In the genomic region with DNA sequence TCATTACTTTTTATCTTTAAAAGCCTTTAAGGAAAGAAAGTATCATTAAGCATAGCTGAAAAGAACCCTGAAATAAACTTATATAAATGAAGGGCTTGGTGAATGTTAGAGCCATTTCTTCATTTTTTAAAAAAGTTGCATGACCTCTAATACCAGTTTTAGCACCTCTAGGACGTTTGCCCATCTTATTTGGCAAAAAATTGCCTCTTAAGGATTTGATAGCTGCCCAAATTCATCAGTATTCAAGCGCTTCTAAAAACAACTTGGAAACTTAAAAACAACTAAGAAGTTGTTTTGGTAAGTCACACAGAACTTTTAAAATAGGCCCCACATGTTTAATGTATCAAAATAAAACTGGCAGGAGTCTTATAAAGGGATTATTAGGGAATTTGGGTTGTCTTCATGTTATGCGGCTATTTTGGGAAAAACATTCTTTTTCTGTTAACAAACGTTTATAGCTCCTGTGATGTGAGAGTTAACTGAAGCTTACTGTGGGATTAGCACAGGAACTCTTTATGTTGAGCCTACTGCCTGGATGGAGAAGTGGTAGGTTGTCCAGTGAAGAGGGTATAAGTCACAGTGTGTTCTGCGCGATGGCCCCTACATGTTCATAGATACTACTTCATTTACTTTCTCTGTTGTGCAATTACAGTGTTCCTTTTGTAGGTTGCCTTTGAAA, we compare ENCODE assay signal across 9 mouse cellular contexts. TPM values are rescaled to one million over a fixed set of nuclear protein-coding genes. Genes with fewer than 3 reads are reported as not detected.
DNase-seq lines count a peak whose midpoint lies in the region; ATAC-seq and TF ChIP-seq lines count a peak whose summit lies in the region.
"Had no signal": no experiment of that assay in that cellular context is flagged by ENCODE, and none has a peak within 500 bp of the region (broad histone marks: within the 10 kb centered on the region; RNA-seq: fewer than 3 reads in every experiment).

No protein-coding gene starts in this region.

- no peak for TF ChIP-seq CTCF in E14TG2a.4 (conservative IDR thresholded peaks at IDR 0.05; ENCODE audit: low read length)

- no peak for DNase-seq in heart, postnatal 25 days (ENCODE audit: low spot score)
- no peak for DNase-seq in left cerebral cortex, postnatal 36 days (ENCODE audit: low spot score in 2 of 2)
- DNase-seq in right cerebral cortex, postnatal 36 days (ENCODE audit: low spot score in 2 of 2): no peak
- DNase-seq in urinary bladder, adult 18-20 months (ENCODE audit: low spot score in 2 of 2): no peak
- DNase-seq: left cerebral cortex, postnatal 4 days had no signal

- no peaks in the 10 kb centered on the region for H3K27me3 ChIP-seq in heart, embryonic 11.5 days (ENCODE audit: control insufficient read depth, insufficient read depth, low read length)
- no peaks in the 10 kb centered on the region for H3K27me3 ChIP-seq in E14TG2a.4 (ENCODE audit: insufficient read depth, low read length)
- no peaks in the 10 kb centered on the region for H3K27me3 ChIP-seq in forebrain, embryonic 16.5 days (replicated peaks; ENCODE audit: control insufficient read depth, insufficient read depth, low read length)
- no peaks in the 10 kb centered on the region for H3K27me3 ChIP-seq in liver, embryonic 16.5 days (ENCODE audit: control insufficient read depth, insufficient read depth, low read depth, low read length)

- peaks cover 11% of the 10 kb centered on the region for H3K4me1 ChIP-seq in heart, embryonic 11.5 days (ENCODE audit: control insufficient read depth, insufficient read depth, low read length)
- peaks cover 28% of the 10 kb centered on the region for H3K4me1 ChIP-seq in E14TG2a.4 (replicated peaks; ENCODE audit: low read depth, low read length)
- peaks cover 18% of the 10 kb centered on the region for H3K4me1 ChIP-seq in forebrain, embryonic 16.5 days (replicated peaks; ENCODE audit: control insufficient read depth, insufficient read depth, low read length)
- H3K4me1 ChIP-seq in liver, embryonic 16.5 days (ENCODE audit: control insufficient read depth, low read depth, low read length): peaks cover 24% of the 10 kb centered on the region

- peak overlapping the region; percentile 73 for H3K4me2 ChIP-seq in heart, embryonic 11.5 days
- H3K4me2 ChIP-seq in forebrain, embryonic 16.5 days (ENCODE audit: low read length): peak overlapping the region; percentile 83
- H3K4me2 ChIP-seq in liver, embryonic 16.5 days (ENCODE audit: low read depth, low read length): peak overlapping the region; percentile 80

- no peak overlapping the region for H3K27ac ChIP-seq in heart, embryonic 11.5 days (ENCODE audit: low read depth, low read length)
- H3K27ac ChIP-seq in forebrain, embryonic 16.5 days (ENCODE audit: low read length): no peak overlapping the region
- peak overlapping the region; percentile 59; the same call in 1 of the 2 replicates for H3K27ac ChIP-seq in liver, embryonic 16.5 days (ENCODE audit: low read length)

- ATAC-seq in heart, embryonic 11.5 days (replicated peaks; ENCODE audit: insufficient number of reproducible peaks, low FRiP score, low TSS enrichment): no peak
- no peak for ATAC-seq in forebrain, embryonic 16.5 days
- ATAC-seq in liver, embryonic 16.5 days (ENCODE audit: low read depth): no peak

- intact Hi-C loops in heart, postnatal 25 days (cut with DNase I): loop anchor here (5.0 to 10.0 kb wide), 4 partner anchors 63 to 164 kb away; a partner anchor contains a TSS
- intact Hi-C loops in left cerebral cortex, postnatal 36 days (cut with DNase I): loop anchor here (2.0 to 5.0 kb wide), 2 partner anchors 82 to 132 kb away; a partner anchor contains a TSS

- peak overlapping the region; percentile 97; the same call in 1 of the 2 replicates for H3K9ac ChIP-seq in heart, embryonic 11.5 days (ENCODE audit: low read depth, low read length)
- peak overlapping the region; percentile 91 for H3K9ac ChIP-seq in forebrain, embryonic 16.5 days (replicated peaks; ENCODE audit: low read depth, low read length)
- H3K9ac ChIP-seq in liver, embryonic 16.5 days (ENCODE audit: low read depth, low read length): peak overlapping the region; percentile 99

- H3K4me3 ChIP-seq in heart, embryonic 11.5 days (ENCODE audit: low read depth, low read length): peak overlapping the region; percentile 98
- peak overlapping the region; percentile 93 for H3K4me3 ChIP-seq in E14TG2a.4 (replicated peaks; ENCODE audit: low read length)
- H3K4me3 ChIP-seq in forebrain, embryonic 16.5 days (replicated peaks; ENCODE audit: low read length): peak overlapping the region; percentile 97
- H3K4me3 ChIP-seq in liver, embryonic 16.5 days (ENCODE audit: low read depth, low read length): peak overlapping the region; percentile 89

- no peaks in the 10 kb centered on the region for H3K36me3 ChIP-seq in heart, embryonic 11.5 days (ENCODE audit: control insufficient read depth, insufficient read depth, low read length)
- H3K36me3 ChIP-seq in E14TG2a.4 (ENCODE audit: insufficient read depth, low read length): peaks cover 42% of the 10 kb centered on the region
- H3K36me3 ChIP-seq in forebrain, embryonic 16.5 days (ENCODE audit: control insufficient read depth, insufficient read depth): no peaks in the 10 kb centered on the region
- H3K36me3 ChIP-seq in liver, embryonic 16.5 days (ENCODE audit: control insufficient read depth, insufficient read depth): no peaks in the 10 kb centered on the region

- WGBS in heart, embryonic 11.5 days (ENCODE audit: insufficient replicate concordance): 32% methylated on average over 6 of the region's 6 CpGs
- WGBS in forebrain, embryonic 16.5 days: 30% methylated on average over 6 of the region's 6 CpGs
- 10% methylated on average over 6 of the region's 6 CpGs for WGBS in liver, embryonic 16.5 days (ENCODE audit: insufficient replicate concordance)

- H3K9me3 ChIP-seq in heart, embryonic 11.5 days (replicated peaks; ENCODE audit: control insufficient read depth, low read length): no peaks in the 10 kb centered on the region
- peaks cover 37% of the 10 kb centered on the region for H3K9me3 ChIP-seq in E14TG2a.4 (ENCODE audit: low read length)
- no peaks in the 10 kb centered on the region for H3K9me3 ChIP-seq in forebrain, embryonic 16.5 days (ENCODE audit: control insufficient read depth, low read length)
- no peaks in the 10 kb centered on the region for H3K9me3 ChIP-seq in liver, embryonic 16.5 days (replicated peaks; ENCODE audit: control insufficient read depth, low read length)

RNA-seq across cellular contexts. Expression of a gene that starts 2.6 kb away (rescaled TPM):
- 58.9 and 67.1 TPM in 2 replicates for polyA plus RNA-seq in heart, embryonic 11.5 days (2014; fragmentation: Nextera tagmentation; extraction: Ambion mirVana)
- 100 to 1,000 TPM; 116 to 119 TPM for total RNA-seq in heart, postnatal 25 days (2021)
- polyA plus RNA-seq in forebrain, embryonic 16.5 days (2015; fragmentation: Nextera tagmentation; extraction: Ambion mirVana): 85.5 and 97.5 TPM in 2 replicates
- 45.5 and 46.1 TPM in 2 replicates for polyA plus RNA-seq in liver, embryonic 16.5 days (2015; fragmentation: Nextera tagmentation; extraction: Ambion mirVana)
- 100 to 1,000 TPM; 146 to 152 TPM for total RNA-seq in left cerebral cortex, postnatal 36 days (2021)
